Mouse (Mus musculus) layer of hippocampus, adult 9-11 months (tissue): ENCODE results near the gene Fam217b.

Experiments used
- DNase-seq: peaks from one replicate; pipeline ENCODE4 v3.0.0; 2022

Gene Fam217b

GRCm38 (mm10) chr2:178414261-178415149 is at the start of gene Fam217b, which contains the start of gene Ppp1r3d:
Gene Fam217b (plus strand): TSS chr2:178414524.
Gene Ppp1r3d (minus strand): TSS chr2:178414472.
- peak; percentile 61 for DNase-seq

GRCm38 (mm10) chr2:178407053-178407815 is 7.1 kb upstream of the Fam217b start, which contains the start of gene Sycp2:
Gene Sycp2 (minus strand): TSS chr2:178407685.
- DNase-seq: no peak

GRCm38 (mm10) chr2:178409024-178409423 is 5.3 kb upstream of the Fam217b start:
- DNase-seq: no peak

GRCm38 (mm10) chr2:178410286-178410685 is 4.0 kb upstream of the Fam217b start:
- DNase-seq: no peak

GRCm38 (mm10) chr2:178412598-178412997 is 1.7 kb upstream of the Fam217b start:
- no peak for DNase-seq

- no peak for DNase-seq
These were observed 1.2 kb upstream of the Fam217b start for GRCm38 (mm10) chr2:178413081-178413480.

- DNase-seq: peak; percentile 51
These were observed 653 bp upstream of the Fam217b start for GRCm38 (mm10) chr2:178413481-178414260.

GRCm38 (mm10) chr2:178415150-178415448 is 775 bp downstream of the Fam217b start:
- DNase-seq: no peak

- peak; percentile 45 for DNase-seq
These were observed 2.1 kb downstream of the Fam217b start for GRCm38 (mm10) chr2:178416427-178416826.

- no peak for DNase-seq
These were observed 2.6 kb downstream of the Fam217b start for GRCm38 (mm10) chr2:178416970-178417369.

GRCm38 (mm10) chr2:178420576-178420975 is 6.3 kb downstream of the Fam217b start:
- no peak for DNase-seq

- no peak for DNase-seq
These were observed 7.3 kb downstream of the Fam217b start for GRCm38 (mm10) chr2:178421603-178422002.

GRCm38 (mm10) chr2:178422186-178422585 is 7.9 kb downstream of the Fam217b start:
- no peak for DNase-seq

GRCm38 (mm10) chr2:178423223-178423622 is 8.9 kb downstream of the Fam217b start:
- no peak for DNase-seq

GRCm38 (mm10) chr2:178426229-178426628 is 11.9 kb downstream of the Fam217b start:
- DNase-seq: no peak

GRCm38 (mm10) chr2:178427181-178427580 is 12.9 kb downstream of the Fam217b start:
- DNase-seq: no peak

GRCm38 (mm10) chr2:178428183-178428582 is 13.9 kb downstream of the Fam217b start:
- no peak for DNase-seq

GRCm38 (mm10) chr2:178428676-178429075 is 14.4 kb downstream of the Fam217b start:
- no peak for DNase-seq

GRCm38 (mm10) chr2:178429426-178429825 is 15.1 kb downstream of the Fam217b start:
- no peak for DNase-seq

- no peak for DNase-seq
These were observed 15.9 kb downstream of the Fam217b start, which contains the start of gene Cdh26 for GRCm38 (mm10) chr2:178430231-178430630. Gene Cdh26 (plus strand): TSS chr2:178430531.

GRCm38 (mm10) chr2:178433495-178433894 is 19.2 kb downstream of the Fam217b start:
- no peak for DNase-seq

GRCm38 (mm10) chr2:178433903-178434302 is 19.6 kb downstream of the Fam217b start:
- DNase-seq: no peak

GRCm38 (mm10) chr2:178437311-178437710 is 23.0 kb downstream of the Fam217b start:
- DNase-seq: peak; percentile 32
